Comparison of ENCODE assay signal across 20 mouse cellular contexts in genomic region chr17:8490971-8491370, GRCm38 (mm10). TPM values are rescaled to one million over a fixed set of nuclear protein-coding genes. Genes with fewer than 3 reads are reported as not detected.
DNase-seq lines count a peak whose midpoint lies in the region; ATAC-seq lines count a peak whose summit lies in the region.
"Had no signal": no experiment of that assay in that cellular context is flagged by ENCODE, and none has a peak within 500 bp of the region (broad histone marks: within the 10 kb centered on the region; RNA-seq: fewer than 3 reads in every experiment).

No protein-coding gene starts in this region.

- DNase-seq in frontal cortex, postnatal 14 days (ENCODE audit: low spot score in 2 of 2): no peak
- peak; percentile 49 to 70 for DNase-seq in left cerebral cortex, postnatal 14 days (ENCODE audit: low spot score in 2 of 2)
- no peak for DNase-seq in left cerebral cortex, adult 11 months (ENCODE audit: low spot score)
- peak; percentile 39 to 90 for DNase-seq in left cerebral cortex, postnatal 25 days (ENCODE audit: low spot score in 2 of 2)
- peak; percentile 80 for DNase-seq in telencephalon, adult 2 months (ENCODE audit: low read depth, low spot score)
- no peak for DNase-seq in adrenal gland, postnatal 14 days
- DNase-seq: adrenal gland, postnatal 10 days; B cell, adult 2 months; cerebellum, adult 18-20 months; cerebellum, adult 9-11 months; cerebellum, postnatal 36 days; forebrain, postnatal 0 days; heart, adult 2 months; heart, postnatal 14 days had no signal

- intact Hi-C loops in left cerebral cortex, postnatal 14 days (cut with DNase I): no loop called here
- intact Hi-C loops in left cerebral cortex, postnatal 25 days (cut with DNase I): no loop called here

- ATAC-seq in frontal cortex, adult (ENCODE audit: low TSS enrichment): peak; percentile 79
- ATAC-seq: CD4-positive, CD25-positive, alpha-beta regulatory T cell, adult 4 months; forebrain, embryonic 13.5 days; forebrain, postnatal 0 days had no signal

RNA-seq across cellular contexts. Expression of gene Pde10a, which starts 34.2 kb away (rescaled TPM):
- total RNA-seq in left cerebral cortex, postnatal 14 days (2021): 10 to 100 TPM; 54.4 to 81.4 TPM
- total RNA-seq in left cerebral cortex, postnatal 25 days (2021): 100 to 1,000 TPM in 1 of 2 experiments, 10 to 100 TPM in 1; 64.8 to 174 TPM
- total RNA-seq in adrenal gland, postnatal 14 days (2021): 25.0 and 33.0 TPM in 2 replicates

RNA-seq across cellular contexts. Expression of gene T, which starts 56.7 kb away (rescaled TPM):
- total RNA-seq in left cerebral cortex, postnatal 14 days (2021): not detected
- total RNA-seq in left cerebral cortex, postnatal 25 days (2021): not detected
- total RNA-seq in adrenal gland, postnatal 14 days (2021): not detected in 2 replicates
- total RNA-seq: adrenal gland, postnatal 10 days; gastrocnemius, adult 8-10 months; gastrocnemius, postnatal 36 days; heart, adult 2 months; heart, postnatal 14 days; hematopoietic stem cell, adult 5-6 weeks had no signal

Comparison
In these comparisons a context has a peak if more than half of its experiments do, and no peak if none do; other contexts are left out.
1. DNase-seq: peak in left cerebral cortex, postnatal 14 days (2 of 2), left cerebral cortex, postnatal 25 days (2 of 2) and telencephalon, adult 2 months (single experiment); none in frontal cortex, postnatal 14 days (0 of 2), left cerebral cortex, adult 11 months (single experiment) and adrenal gland, postnatal 14 days (single experiment).